Mouse (Mus musculus): ENCODE data around the gene Egfem1. TPM values are rescaled to one million over a fixed set of nuclear protein-coding genes. Genes with fewer than 3 reads are reported as not detected.

Gene Egfem1
- polyA plus RNA-seq, 1 experiment from 2014 or later = 2.4 TPM

DNA sequence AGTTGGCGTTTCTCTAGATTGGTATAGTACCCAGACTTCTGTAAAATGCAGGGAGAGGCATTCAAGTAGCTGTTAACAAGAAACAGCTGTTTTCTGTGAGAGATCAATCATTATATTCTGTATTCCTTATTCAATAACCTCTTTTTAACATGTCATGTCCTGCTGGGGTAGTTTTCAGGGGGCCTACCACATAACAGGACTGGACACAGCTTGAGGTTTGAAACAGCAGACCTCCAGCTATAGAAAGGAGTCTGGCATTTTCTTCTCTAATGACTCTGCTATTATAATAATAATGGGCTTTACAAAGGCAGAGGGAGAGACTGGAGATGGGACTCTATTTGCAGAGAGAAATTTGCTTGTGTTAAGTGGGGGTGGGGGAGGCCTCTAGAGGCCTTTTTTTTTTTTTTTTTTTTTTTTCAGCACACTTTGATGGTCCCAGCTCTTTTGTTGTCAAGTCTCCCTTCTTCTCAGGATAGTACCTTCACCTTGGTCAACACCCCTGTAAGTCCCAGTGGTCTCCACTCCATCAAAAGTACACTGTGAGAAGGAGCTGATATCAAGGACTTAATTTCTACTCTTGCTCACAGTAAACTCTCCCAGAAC lies 459.8 kb downstream of the Egfem1 start:
- no peaks in the 10 kb centered on the region; the same call in 1 of the 2 replicates for H3K27me3 ChIP-seq (ENCODE audit: insufficient read depth, poor library complexity, severe bottlenecking)
- no peak overlapping the region for H3K27ac ChIP-seq
- 13% methylated on average over 1 of the region's 1 CpGs for WGBS
- H3K9me3 ChIP-seq = no peaks in the 10 kb centered on the region
- DNase-seq (ENCODE audit: low spot score) = peak; percentile 29
- H3K4me3 ChIP-seq = no peak overlapping the region
- H3K4me1 ChIP-seq (replicated peaks) = peaks cover 16% of the 10 kb centered on the region
- H3K36me3 ChIP-seq = no peaks in the 10 kb centered on the region

DNA sequence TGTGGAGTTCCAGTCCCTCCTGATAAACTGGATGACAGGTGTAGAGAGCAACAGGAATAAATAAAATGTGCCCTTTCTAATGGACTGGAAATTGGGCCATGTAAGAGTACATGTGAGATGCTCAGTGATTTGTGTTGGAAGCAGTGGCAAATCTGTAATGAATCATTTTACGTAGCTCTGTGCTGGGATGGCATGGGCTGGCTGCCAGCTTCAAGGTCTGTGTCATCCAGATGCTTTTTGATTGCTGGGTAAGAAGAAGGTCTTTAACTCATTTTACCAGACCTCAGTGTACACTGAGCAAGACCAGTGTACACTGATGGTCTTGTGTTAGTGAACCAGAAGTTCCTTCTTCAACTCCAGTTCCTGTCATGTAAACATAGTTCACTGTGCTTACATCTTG lies 462.2 kb downstream of the Egfem1 start:
- H3K27ac ChIP-seq = no peak overlapping the region
- 100% methylated on average over 1 of the region's 1 CpGs for WGBS
- H3K27me3 ChIP-seq (ENCODE audit: insufficient read depth, poor library complexity, severe bottlenecking) = no peaks in the 10 kb centered on the region
- no peak for DNase-seq (ENCODE audit: low spot score)
- H3K9me3 ChIP-seq = no peaks in the 10 kb centered on the region
- no peaks in the 10 kb centered on the region for H3K36me3 ChIP-seq
- H3K4me1 ChIP-seq (replicated peaks) = peaks cover 16% of the 10 kb centered on the region
- H3K4me3 ChIP-seq = no peak overlapping the region

DNA sequence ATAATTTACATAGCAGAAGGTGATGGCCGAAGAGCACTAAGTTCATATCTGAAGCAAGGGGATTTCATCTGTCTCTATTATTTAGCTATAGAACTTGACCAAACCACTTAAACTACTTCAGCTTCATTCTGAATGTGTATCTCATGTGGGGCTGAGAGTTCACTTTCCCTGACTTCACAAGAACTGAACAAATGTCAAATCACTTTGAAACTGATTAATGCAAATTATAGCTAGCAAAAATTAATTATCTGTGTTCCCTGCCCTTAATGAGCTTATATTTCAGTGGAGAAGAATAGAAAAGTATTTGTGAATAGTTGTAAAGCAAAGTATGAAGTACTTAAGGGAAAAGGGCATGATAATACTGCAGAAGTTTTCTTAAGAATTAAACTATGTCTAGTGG lies 481.3 kb downstream of the Egfem1 start:
- WGBS = 94% methylated on average over 1 of the region's 1 CpGs
- Histone ChIP-seq H3K4me1 (replicated peaks) (no peaks in the 10 kb centered on the region), H3K9me3 (no peaks in the 10 kb centered on the region), H3K27me3 (ENCODE audit: insufficient read depth, poor library complexity, severe bottlenecking) (no peaks in the 10 kb centered on the region), H3K27ac (no peak overlapping the region), H3K36me3 (no peaks in the 10 kb centered on the region), H3K4me3 (no peak overlapping the region)
- DNase-seq (ENCODE audit: low spot score) = no peak

DNA sequence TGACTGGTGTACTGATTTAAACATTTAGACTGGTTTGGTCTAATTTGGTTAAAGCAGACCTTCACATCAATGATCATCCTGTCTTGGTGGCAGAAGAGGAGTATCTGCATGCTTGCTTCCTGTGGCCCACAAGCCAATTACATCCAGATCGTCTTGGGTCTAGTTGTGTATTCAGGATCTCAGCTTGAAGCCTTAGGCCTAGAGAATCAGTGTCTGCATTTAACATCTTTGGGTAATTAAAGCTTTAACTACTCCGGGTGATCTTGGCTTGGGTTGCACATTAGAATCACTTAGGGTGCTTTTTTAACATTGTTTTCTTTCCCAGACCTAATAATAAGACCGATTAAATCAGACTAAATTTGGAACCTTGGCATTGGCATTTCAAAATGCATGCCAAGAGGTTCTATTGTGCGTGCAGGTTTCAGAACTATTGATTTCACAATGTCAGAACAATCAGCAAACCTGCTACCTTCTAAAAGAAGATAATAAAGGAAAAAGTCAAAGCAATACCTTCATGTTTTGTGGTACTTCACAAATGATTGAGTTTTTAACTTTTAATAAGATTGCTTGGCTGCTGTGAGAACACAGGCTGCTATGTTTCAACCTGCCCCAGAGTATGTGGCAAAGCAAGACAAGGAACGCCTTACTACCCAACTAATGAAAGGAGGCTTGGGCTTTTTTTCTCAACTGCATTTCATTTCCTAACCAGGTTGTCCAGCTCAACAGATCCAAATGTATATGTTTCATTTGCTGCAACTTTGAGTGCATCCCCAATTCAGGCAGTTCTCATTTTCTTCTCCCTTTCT lies 496.4 kb downstream of the Egfem1 start:
- 66% methylated on average over 5 of the region's 5 CpGs for WGBS
- Histone ChIP-seq H3K4me3 (no peak overlapping the region), H3K9me3 (no peaks in the 10 kb centered on the region), H3K27ac (no peak overlapping the region), H3K4me1 (replicated peaks) (no peaks in the 10 kb centered on the region), H3K27me3 (ENCODE audit: insufficient read depth, poor library complexity, severe bottlenecking) (no peaks in the 10 kb centered on the region), H3K36me3 (no peaks in the 10 kb centered on the region)
- DNase-seq (ENCODE audit: low spot score) = no peak

DNA sequence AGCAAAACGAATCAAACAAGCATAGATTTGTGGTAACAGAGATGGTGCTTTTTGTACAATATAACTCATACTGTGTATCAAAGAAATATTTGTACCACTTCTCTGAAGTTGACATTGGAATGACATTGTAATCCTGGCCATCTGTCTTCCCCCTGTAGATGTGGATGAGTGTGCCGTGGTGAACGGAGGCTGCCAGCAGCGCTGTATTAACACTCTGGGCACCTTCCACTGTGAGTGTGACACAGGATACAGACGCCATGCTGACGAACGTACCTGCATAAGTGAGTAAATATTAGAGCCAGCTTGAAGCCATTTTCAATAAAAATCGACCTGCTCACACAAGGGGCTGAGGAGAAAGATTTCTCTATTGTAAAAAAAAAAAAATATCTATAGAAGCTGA lies 500.9 kb downstream of the Egfem1 start:
- Histone ChIP-seq H3K9me3 (no peaks in the 10 kb centered on the region), H3K27ac (no peak overlapping the region), H3K36me3 (no peaks in the 10 kb centered on the region), H3K27me3 (ENCODE audit: insufficient read depth, poor library complexity, severe bottlenecking) (no peaks in the 10 kb centered on the region), H3K4me1 (replicated peaks) (no peaks in the 10 kb centered on the region), H3K4me3 (no peak overlapping the region)
- 76% methylated on average over 8 of the region's 8 CpGs for WGBS
- DNase-seq (ENCODE audit: low spot score) = no peak

DNA sequence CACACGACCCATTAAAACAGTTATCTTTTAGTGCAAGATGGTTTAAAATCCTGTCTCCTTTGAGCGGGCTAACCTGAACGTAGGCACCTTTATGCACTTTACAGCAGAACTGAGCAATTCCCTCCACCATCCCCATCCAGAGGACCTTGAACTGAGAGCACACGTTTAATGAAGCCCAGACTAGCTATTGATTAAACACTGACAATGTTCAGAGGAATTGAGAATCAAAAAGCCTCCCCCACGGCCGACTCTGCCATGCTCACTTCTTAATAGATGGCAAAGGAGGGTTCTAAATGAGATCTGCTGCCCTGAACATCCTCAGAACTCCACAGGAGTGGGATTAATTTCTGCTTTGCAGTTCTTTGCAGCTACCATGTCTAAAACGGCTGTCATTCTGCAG lies 520.3 kb downstream of the Egfem1 start:
- Histone ChIP-seq H3K9me3 (no peaks in the 10 kb centered on the region), H3K4me1 (replicated peaks) (no peaks in the 10 kb centered on the region), H3K27ac (no peak overlapping the region), H3K4me3 (no peak overlapping the region), H3K36me3 (no peaks in the 10 kb centered on the region), H3K27me3 (ENCODE audit: insufficient read depth, poor library complexity, severe bottlenecking) (no peaks in the 10 kb centered on the region)
- no peak for DNase-seq (ENCODE audit: low spot score)
- WGBS = 78% methylated on average over 7 of the region's 7 CpGs

DNA sequence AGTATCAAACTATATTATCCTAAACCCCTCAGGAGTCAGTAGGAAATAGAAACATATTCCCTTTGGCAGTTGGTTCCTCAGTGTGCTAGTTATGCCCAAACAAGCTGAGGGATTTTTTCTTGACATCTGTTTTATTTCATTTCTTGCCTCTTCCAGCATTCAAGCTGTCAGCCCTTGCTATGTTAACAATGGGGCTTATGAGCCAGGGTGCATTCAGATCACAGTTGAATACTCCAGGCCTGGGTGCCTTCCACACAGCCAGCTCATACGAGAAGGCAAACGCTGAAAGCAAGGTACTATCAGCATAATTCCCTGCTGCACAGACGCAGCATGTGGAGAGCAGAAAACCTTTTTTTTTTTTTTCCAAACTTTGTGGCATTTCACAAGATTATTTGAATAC lies 526.9 kb downstream of the Egfem1 start:
- DNase-seq (ENCODE audit: low spot score) = no peak
- H3K27ac ChIP-seq = no peak overlapping the region
- H3K27me3 ChIP-seq (ENCODE audit: insufficient read depth, poor library complexity, severe bottlenecking) = no peaks in the 10 kb centered on the region
- 36% methylated on average over 3 of the region's 3 CpGs for WGBS
- H3K9me3 ChIP-seq = no peaks in the 10 kb centered on the region
- peaks cover 6% of the 10 kb centered on the region; the same call in 1 of the 2 replicates for H3K4me1 ChIP-seq (replicated peaks)
- no peak overlapping the region for H3K4me3 ChIP-seq
- H3K36me3 ChIP-seq = no peaks in the 10 kb centered on the region

DNA sequence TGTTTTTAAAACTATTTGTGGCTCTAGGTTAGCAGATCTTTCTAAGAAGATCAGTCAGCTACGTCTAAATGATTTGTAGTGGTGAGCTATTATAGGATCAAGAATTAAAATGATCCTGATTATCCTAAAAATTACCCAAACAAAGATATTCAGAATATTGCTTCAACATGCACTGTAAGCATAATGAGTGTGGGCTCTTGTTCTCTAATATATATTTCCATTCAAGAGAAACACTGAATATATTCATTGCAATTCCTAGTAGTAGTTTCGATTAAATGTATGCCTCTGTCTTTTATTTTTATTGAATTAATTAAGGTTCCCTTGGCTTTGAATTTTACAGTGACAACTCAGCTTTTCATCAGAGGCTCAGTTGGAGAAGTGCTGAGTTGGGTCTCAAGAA lies 527.4 kb downstream of the Egfem1 start:
- Histone ChIP-seq H3K27me3 (ENCODE audit: insufficient read depth, poor library complexity, severe bottlenecking) (no peaks in the 10 kb centered on the region), H3K4me1 (replicated peaks) (peaks cover 6% of the 10 kb centered on the region; the same call in 1 of the 2 replicates), H3K9me3 (no peaks in the 10 kb centered on the region), H3K4me3 (no peak overlapping the region), H3K36me3 (no peaks in the 10 kb centered on the region), H3K27ac (no peak overlapping the region)
- DNase-seq (ENCODE audit: low spot score) = no peak
- 83% methylated on average over 2 of the region's 2 CpGs for WGBS

DNA sequence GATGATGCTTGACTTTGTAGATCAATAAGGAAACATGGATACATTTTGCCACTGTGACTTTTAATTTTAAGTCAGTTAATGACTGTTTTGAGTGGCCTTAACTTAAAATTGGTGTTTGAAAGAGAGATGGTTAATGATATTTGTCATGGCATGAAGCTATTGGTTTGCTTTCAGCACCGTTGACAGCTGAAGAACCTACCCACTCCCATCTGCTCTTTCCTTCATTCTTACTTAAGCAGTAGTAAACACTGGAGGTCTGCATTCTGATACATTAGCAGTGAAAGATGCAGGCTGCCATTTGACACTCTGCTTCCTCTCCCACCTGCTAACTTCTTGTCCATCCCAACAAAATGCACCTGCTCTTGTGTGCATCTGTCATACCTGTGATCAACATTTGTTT lies 537.8 kb downstream of the Egfem1 start:
- DNase-seq (ENCODE audit: low spot score) = no peak
- H3K4me1 ChIP-seq (replicated peaks) = no peaks in the 10 kb centered on the region
- H3K27ac ChIP-seq = no peak overlapping the region
- H3K27me3 ChIP-seq (ENCODE audit: insufficient read depth, poor library complexity, severe bottlenecking) = no peaks in the 10 kb centered on the region
- no peaks in the 10 kb centered on the region for H3K9me3 ChIP-seq
- H3K36me3 ChIP-seq = no peaks in the 10 kb centered on the region
- H3K4me3 ChIP-seq = no peak overlapping the region
- 87% methylated on average over 1 of the region's 1 CpGs for WGBS

DNA sequence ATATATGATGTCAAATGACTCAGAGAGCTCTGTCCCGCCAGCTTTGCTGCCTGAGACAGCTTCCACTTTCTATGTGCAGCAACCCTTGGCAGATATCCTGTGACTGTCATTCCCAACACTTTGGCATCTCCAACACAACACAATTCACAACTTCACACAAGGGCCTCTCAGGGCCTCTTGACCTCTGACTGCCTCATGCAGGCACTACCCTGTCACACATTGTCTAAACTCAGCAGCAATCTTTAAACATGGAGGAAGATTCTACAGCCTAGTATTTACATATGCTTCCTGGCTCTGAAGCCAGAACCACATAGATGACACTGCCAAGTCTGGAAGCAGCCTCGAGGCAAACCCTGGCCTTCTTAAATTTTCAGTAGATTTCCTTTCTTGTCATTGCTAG lies 558.0 kb downstream of the Egfem1 start:
- Histone ChIP-seq H3K27me3 (ENCODE audit: insufficient read depth, poor library complexity, severe bottlenecking) (no peaks in the 10 kb centered on the region), H3K27ac (no peak overlapping the region), H3K4me3 (no peak overlapping the region), H3K4me1 (replicated peaks) (peaks cover 5% of the 10 kb centered on the region; the same call in 1 of the 2 replicates), H3K9me3 (no peaks in the 10 kb centered on the region), H3K36me3 (no peaks in the 10 kb centered on the region)
- DNase-seq (ENCODE audit: low spot score) = no peak
- WGBS = 54% methylated on average over 2 of the region's 2 CpGs

DNA sequence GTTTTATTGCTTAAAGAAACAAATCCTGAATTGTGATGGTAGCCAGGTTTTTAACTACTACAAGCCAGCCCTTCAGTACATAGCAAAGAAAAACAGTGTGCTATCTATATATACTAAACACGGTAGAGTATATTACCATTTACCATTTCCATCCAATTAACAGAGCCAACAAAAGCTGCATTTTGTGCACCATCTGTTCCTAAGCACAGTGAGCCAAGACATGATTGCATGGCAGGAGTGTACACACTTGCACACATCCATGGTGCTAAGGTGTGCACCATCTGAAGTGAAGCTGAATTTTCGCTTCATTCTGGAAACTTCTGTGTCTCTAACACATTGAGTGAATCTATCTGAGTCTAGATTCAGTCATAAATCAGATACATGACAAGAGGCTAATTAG lies 585.0 kb downstream of the Egfem1 start:
- no peak for DNase-seq (ENCODE audit: low spot score)
- H3K36me3 ChIP-seq = no peaks in the 10 kb centered on the region
- no peak overlapping the region for H3K27ac ChIP-seq
- no peaks in the 10 kb centered on the region for H3K27me3 ChIP-seq (ENCODE audit: insufficient read depth, poor library complexity, severe bottlenecking)
- no peak overlapping the region for H3K4me3 ChIP-seq
- 94% methylated on average over 2 of the region's 2 CpGs for WGBS
- H3K9me3 ChIP-seq = no peaks in the 10 kb centered on the region
- no peaks in the 10 kb centered on the region for H3K4me1 ChIP-seq (replicated peaks)

DNA sequence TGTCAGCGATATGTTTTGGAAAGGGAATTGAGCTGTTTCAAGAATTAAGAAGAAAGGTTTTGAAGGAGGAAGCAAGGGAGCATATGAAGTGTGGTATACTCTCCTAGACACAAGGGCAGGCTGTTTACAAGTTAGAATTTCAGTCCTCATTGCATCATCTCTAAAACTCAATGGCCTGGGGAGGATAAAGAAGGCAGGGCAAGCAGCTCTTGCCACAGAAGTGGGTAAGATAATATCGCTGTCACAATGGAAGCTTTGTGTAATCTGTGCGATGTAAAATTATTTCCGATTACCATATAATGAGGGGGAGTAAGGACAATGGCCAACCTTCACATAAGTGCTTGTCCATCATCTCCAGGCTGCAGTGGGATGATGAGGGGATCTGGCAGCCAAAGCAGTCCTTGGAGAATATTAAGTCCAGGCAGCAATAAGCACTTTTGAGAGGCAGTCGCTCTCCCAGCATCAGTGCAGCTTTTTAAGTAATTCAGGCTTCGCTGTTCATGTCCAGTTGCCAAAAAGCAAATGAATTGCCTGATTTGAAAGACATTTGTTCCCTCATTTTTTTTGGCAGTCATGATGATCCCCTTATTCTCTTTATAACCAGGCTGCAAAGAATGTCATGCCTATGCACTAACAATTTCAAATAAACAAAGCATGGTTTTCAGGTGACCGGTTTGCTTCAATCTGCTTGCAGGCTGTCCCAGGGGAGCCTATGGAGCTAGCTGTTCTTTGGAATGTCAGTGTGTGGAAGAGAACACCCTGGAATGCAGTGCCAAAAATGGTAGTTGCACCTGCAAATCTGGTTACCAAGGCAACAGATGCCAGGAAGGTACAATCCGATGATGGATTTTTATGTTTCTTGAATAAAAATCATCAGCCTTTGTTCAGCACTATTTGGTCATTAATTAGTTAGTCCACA lies 607.8 kb downstream of the Egfem1 start:
- no peak for DNase-seq (ENCODE audit: low spot score)
- Histone ChIP-seq H3K36me3 (no peaks in the 10 kb centered on the region), H3K27ac (no peak overlapping the region), H3K4me1 (replicated peaks) (peaks cover 10% of the 10 kb centered on the region; the same call in 1 of the 2 replicates), H3K4me3 (no peak overlapping the region), H3K27me3 (ENCODE audit: insufficient read depth, poor library complexity, severe bottlenecking) (no peaks in the 10 kb centered on the region), H3K9me3 (no peaks in the 10 kb centered on the region)
- WGBS = 78% methylated on average over 8 of the region's 8 CpGs

DNA sequence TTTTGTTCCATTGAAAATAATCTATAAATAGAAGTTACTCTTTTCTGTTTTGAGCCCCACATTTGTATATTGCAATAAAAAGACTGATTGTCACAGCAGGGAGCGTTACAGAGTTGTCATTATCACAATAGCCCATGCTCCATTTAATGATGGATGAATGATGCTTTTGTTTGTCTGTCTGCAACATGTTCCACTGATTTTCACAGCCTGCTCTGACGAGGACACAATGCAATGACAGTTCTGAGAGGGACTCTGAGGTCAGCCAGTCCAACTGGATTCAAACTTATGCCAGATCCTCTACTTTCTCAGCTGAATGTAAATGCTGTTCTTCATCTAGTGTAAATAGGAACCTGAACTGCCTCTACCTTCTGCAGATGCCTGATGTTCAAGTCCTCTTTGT lies 619.3 kb downstream of the Egfem1 start:
- H3K36me3 ChIP-seq = no peaks in the 10 kb centered on the region
- DNase-seq (ENCODE audit: low spot score) = peak; percentile 32
- peaks cover 12% of the 10 kb centered on the region; the same call in 1 of the 2 replicates for H3K4me1 ChIP-seq (replicated peaks)
- no peak overlapping the region for H3K4me3 ChIP-seq
- H3K27me3 ChIP-seq (ENCODE audit: insufficient read depth, poor library complexity, severe bottlenecking) = no peaks in the 10 kb centered on the region
- no peak overlapping the region for H3K27ac ChIP-seq
- WGBS = 26% methylated on average over 2 of the region's 2 CpGs
- H3K9me3 ChIP-seq = no peaks in the 10 kb centered on the region

All from hindbrain, embryonic 10.5 days (tissue).